Mouse (Mus musculus): ENCODE results near the gene Hectd4.
"Not testable (repeated sequence)": the region's sequence is repeated elsewhere in the genome, so short reads cannot be mapped to it uniquely, and the experiment has no call there.

Hectd4 gene

GRCm38 (mm10) chr5:121292309-121293165 is 72.5 kb downstream of the Hectd4 start:
- DNase-seq: no peak

- DNase-seq: no peak
These were observed 85.0 kb downstream of the Hectd4 start for GRCm38 (mm10) chr5:121305009-121305408.

GRCm38 (mm10) chr5:121307620-121308019 is 87.6 kb downstream of the Hectd4 start:
- DNase-seq: no peak

- peak in 1 of 2 experiments; percentile 15 for DNase-seq
These were observed 91.6 kb downstream of the Hectd4 start for GRCm38 (mm10) chr5:121311576-121311975.

- DNase-seq: no peak
These were observed 93.9 kb downstream of the Hectd4 start for GRCm38 (mm10) chr5:121313764-121314474.

GRCm38 (mm10) chr5:121326079-121326805 is 106.2 kb downstream of the Hectd4 start:
- DNase-seq: no peak

- DNase-seq: peak; percentile 33 to 63
These were observed 109.5 kb downstream of the Hectd4 start for GRCm38 (mm10) chr5:121329333-121330058.

- DNase-seq: not testable (repeated sequence)
These were observed 110.3 kb downstream of the Hectd4 start for GRCm38 (mm10) chr5:121330154-121330816.

GRCm38 (mm10) chr5:121331731-121332130 is 111.7 kb downstream of the Hectd4 start:
- no peak for DNase-seq

- DNase-seq: no peak
These were observed 114.0 kb downstream of the Hectd4 start for GRCm38 (mm10) chr5:121333976-121334375.

GRCm38 (mm10) chr5:121334454-121334853 is 114.4 kb downstream of the Hectd4 start:
- no peak for DNase-seq

GRCm38 (mm10) chr5:121335426-121335825 is 115.4 kb downstream of the Hectd4 start:
- no peak for DNase-seq

GRCm38 (mm10) chr5:121336009-121336408 is 116.0 kb downstream of the Hectd4 start:
- no peak for DNase-seq

GRCm38 (mm10) chr5:121336776-121337175 is 116.8 kb downstream of the Hectd4 start:
- DNase-seq: no peak

GRCm38 (mm10) chr5:121339507-121340230 is 119.7 kb downstream of the Hectd4 start:
- DNase-seq: no peak

- no peak for DNase-seq
These were observed 121.0 kb downstream of the Hectd4 start for GRCm38 (mm10) chr5:121340965-121341473.

GRCm38 (mm10) chr5:121342490-121342889 is 122.5 kb downstream of the Hectd4 start:
- DNase-seq: no peak

GRCm38 (mm10) chr5:121343997-121344396 is 124.0 kb downstream of the Hectd4 start:
- DNase-seq: no peak

- DNase-seq: no peak
These were observed 139.2 kb downstream of the Hectd4 start for GRCm38 (mm10) chr5:121359229-121359628.

- DNase-seq: peak in 1 of 2 experiments; percentile 80
These were observed 141.7 kb downstream of the Hectd4 start for GRCm38 (mm10) chr5:121361696-121362095.

GRCm38 (mm10) chr5:121363441-121363840 is 143.4 kb downstream of the Hectd4 start:
- DNase-seq: no peak
